Mouse (Mus musculus): ENCODE data around the gene Arhgef10l.

GRCm38 (mm10) chr4:140701716-140702561 is 36.1 kb upstream of the Arhgef10l start:
- no peak for TF ChIP-seq POLR2A (IDR thresholded peaks at IDR 0.05; ENCODE audit: insufficient read depth, low read depth, low read length)
- no peak for TF ChIP-seq CTCF (IDR thresholded peaks at IDR 0.05; ENCODE audit: insufficient read depth, low read depth, low read length)
